Mouse (Mus musculus) cortical plate, adult 2 months (tissue): ENCODE measurements at regions not wholly inside any gene's neighbourhood (a gene's known extent, or its start where the extent isn't known, plus 50 kb on each side); places are given as distances from the start of the nearest gene placed in this dataset.

Experiments used
- H3K27ac ChIP-seq: fragments of 200-500 bp; 2 replicates; pipeline ENCODE4 v1.5.1; 2012; ENCODE audit warnings: low read length, control low read depth, inconsistent platforms; ENCODE audit not compliant: insufficient read depth
- H3K4me1 ChIP-seq: fragments of 200-500 bp; 2 replicates; pipeline ENCODE4 v1.6.1; 2011; ENCODE audit warnings: low read length; ENCODE audit not compliant: control insufficient read depth, insufficient read depth
- H3K4me3 ChIP-seq: fragments of 200-500 bp; 2 replicates; pipeline ENCODE4 v1.5.1; 2011; ENCODE audit warnings: mild to moderate bottlenecking, low read length, control low read depth; ENCODE audit not compliant: insufficient read depth
- CTCF ChIP-seq: fragments of 200-500 bp; IDR thresholded peaks from 2 replicates; pipeline ENCODE4 v1.5.1; 2011; ENCODE audit warnings: mild to moderate bottlenecking, control low read depth, low read length; ENCODE audit not compliant: insufficient read depth; ENCODE audit errors: extremely low read depth
- POLR2A ChIP-seq: fragments of 200-500 bp; IDR thresholded peaks from 2 replicates; pipeline ENCODE4 v1.6.1; 2011; ENCODE audit warnings: mild to moderate bottlenecking, low read length, control low read depth; ENCODE audit not compliant: insufficient read depth; ENCODE audit errors: extremely low read depth

DNA sequence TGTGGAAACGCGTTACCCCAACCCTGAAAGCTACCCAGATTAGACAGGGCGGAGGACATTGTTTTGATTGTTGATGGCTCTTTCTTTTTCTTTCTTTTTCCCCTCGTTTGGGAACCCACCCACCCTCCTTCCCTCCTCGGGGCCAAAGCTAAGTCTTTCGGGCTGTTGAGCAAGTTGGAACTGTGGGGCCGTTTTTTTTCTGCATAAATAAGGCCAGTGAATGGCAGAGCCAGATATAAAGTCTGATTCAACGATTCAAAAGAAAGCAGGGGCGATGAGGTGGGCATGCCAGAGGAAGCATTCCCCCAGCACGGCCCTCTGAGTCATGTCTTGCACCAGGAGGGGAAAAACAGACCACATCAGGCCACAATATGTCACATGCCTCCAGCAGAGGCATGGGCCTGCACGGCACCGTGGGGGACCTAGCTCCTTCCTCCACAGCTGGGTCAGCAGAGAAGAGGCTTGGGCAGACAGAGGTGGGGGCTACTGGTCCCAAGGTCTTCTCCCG lies 80.2 kb upstream of the Zmiz1 start:
- TF ChIP-seq POLR2A (no peak), CTCF (no peak)
- Histone ChIP-seq H3K4me3 (peak overlapping the region; percentile 25), H3K4me1 (peaks cover 4% of the 10 kb centered on the region; the same call in 1 of the 2 replicates), H3K27ac (peak overlapping the region; percentile 96)

GRCm38 (mm10) chr14:25383169-25383824 lies 75.7 kb upstream of the Zmiz1 start:
- H3K27ac ChIP-seq, result no peak overlapping the region
- peaks cover 4% of the 10 kb centered on the region; the same call in 1 of the 2 replicates for H3K4me1 ChIP-seq
- no peak overlapping the region for H3K4me3 ChIP-seq
- TF ChIP-seq CTCF (no peak), POLR2A (no peak)

GRCm38 (mm10) chr14:25385644-25386043 lies 73.3 kb upstream of the Zmiz1 start:
- no peak overlapping the region for H3K27ac ChIP-seq
- no peak for TF ChIP-seq POLR2A
- TF ChIP-seq CTCF, result peak; percentile 11; the same call in 1 of the 2 replicates
- H3K4me1 ChIP-seq, result no peaks in the 10 kb centered on the region
- H3K4me3 ChIP-seq, result no peak overlapping the region

GRCm38 (mm10) chr14:25387780-25388179 lies 71.2 kb upstream of the Zmiz1 start:
- Histone ChIP-seq H3K4me3 (no peak overlapping the region), H3K27ac (no peak overlapping the region), H3K4me1 (no peaks in the 10 kb centered on the region)
- TF ChIP-seq CTCF, result no peak
- no peak for TF ChIP-seq POLR2A

DNA sequence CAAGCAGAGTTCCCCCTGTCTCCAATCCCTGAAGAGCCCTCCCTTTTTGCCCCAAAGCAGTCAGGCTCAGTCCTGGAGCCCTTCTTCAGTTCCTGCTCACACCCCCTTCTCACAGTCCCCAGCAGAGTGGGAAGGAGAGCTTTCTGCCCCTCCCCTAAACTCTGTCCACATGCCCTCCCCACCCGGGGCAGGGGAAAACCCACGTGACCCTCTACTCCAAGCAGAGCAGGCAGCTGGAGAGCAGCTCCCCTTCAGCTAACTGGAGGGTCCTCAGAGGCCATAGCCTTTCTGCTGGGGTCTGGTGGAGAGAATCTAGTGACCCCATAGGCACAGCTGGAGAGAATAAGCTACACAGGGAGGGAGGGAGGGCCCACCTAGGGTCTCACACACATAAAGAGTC lies 69.7 kb upstream of the Zmiz1 start:
- no peaks in the 10 kb centered on the region for H3K4me1 ChIP-seq

GRCm38 (mm10) chr14:25392412-25392811 lies 66.6 kb upstream of the Zmiz1 start:
- Histone ChIP-seq H3K4me3 (no peak overlapping the region), H3K4me1 (no peaks in the 10 kb centered on the region; the same call in 1 of the 2 replicates), H3K27ac (no peak overlapping the region)
- TF ChIP-seq POLR2A, result no peak
- no peak for TF ChIP-seq CTCF

More for the DNA sequence above, 69.7 kb upstream of the Zmiz1 start:
- Histone ChIP-seq H3K27ac (no peak overlapping the region), H3K4me3 (no peak overlapping the region)
- no peak for TF ChIP-seq POLR2A
- no peak for TF ChIP-seq CTCF

- no peak overlapping the region for H3K4me3 ChIP-seq
- H3K27ac ChIP-seq, result no peak overlapping the region
- H3K4me1 ChIP-seq, result no peaks in the 10 kb centered on the region; the same call in 1 of the 2 replicates
- TF ChIP-seq POLR2A (no peak), CTCF (no peak)
Observed at GRCm38 (mm10) chr14:25392940-25393339, 66.0 kb upstream of the Zmiz1 start.

DNA sequence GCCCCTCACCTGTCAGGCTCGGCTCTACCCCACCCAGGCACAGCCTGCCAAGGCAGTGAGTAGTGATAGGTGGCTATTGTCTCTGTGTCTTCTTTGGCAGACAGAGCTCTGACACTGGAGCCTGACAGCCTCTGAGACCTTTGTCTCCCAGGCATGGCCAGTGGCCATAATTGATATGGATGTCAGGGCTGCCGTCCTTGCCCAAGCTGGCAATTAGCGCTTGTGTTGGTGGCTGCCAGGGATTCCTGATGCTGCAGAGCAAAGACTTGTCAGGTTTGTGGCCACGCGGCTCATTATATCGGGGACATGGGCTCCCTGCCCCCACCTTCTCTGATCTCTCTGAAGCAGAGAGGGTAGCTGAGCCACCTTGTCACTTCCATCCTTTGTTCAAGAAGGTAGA lies 64.1 kb upstream of the Zmiz1 start:
- Histone ChIP-seq H3K4me1 (no peaks in the 10 kb centered on the region; the same call in 1 of the 2 replicates), H3K4me3 (no peak overlapping the region), H3K27ac (no peak overlapping the region)
- no peak for TF ChIP-seq POLR2A
- no peak for TF ChIP-seq CTCF

DNA sequence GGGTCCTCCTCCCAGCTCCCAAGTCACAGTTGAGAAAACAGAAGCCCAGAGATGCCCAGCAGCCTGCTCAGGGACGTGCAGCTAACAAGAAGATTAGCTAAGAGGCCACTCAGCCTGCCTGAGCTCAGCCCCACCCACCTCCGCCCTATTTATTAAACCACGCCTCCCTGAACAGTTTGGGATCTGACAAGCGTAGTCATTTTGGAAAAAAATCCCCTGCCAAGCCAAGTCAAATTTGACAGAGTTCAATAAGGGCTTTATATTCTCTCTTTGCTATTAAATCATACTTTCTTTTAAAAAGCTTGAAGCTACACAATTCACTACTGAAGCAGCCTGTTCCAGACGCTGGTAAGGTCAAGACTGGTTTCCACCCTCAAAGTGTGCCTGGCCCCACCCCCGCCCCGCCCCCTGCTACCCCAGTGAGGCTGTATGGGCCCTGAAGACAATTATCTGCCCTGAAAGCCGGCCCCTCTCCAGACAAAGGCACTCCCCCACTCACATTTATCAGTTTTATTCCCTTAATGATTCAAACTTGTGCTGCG lies 61.9 kb upstream of the Zmiz1 start:
- TF ChIP-seq CTCF (no peak), POLR2A (no peak)
- H3K4me1 ChIP-seq, result no peaks in the 10 kb centered on the region; the same call in 1 of the 2 replicates
- H3K27ac ChIP-seq, result no peak overlapping the region
- no peak overlapping the region for H3K4me3 ChIP-seq

GRCm38 (mm10) chr14:25397751-25398150 lies 61.2 kb upstream of the Zmiz1 start:
- no peak overlapping the region for H3K27ac ChIP-seq
- TF ChIP-seq CTCF (no peak), POLR2A (no peak)

More at GRCm38 (mm10) chr14:25397751-25398150, 61.2 kb upstream of the Zmiz1 start:
- H3K4me3 ChIP-seq, result no peak overlapping the region
- H3K4me1 ChIP-seq, result no peaks in the 10 kb centered on the region; the same call in 1 of the 2 replicates
